Mouse (Mus musculus) cortical plate, adult 2 months (tissue): ENCODE measurements at regions not wholly inside any gene's neighbourhood (a gene's known extent, or its start where the extent isn't known, plus 50 kb on each side); places are given as distances from the start of the nearest gene placed in this dataset.
"Not testable (repeated sequence)": the region's sequence is repeated elsewhere in the genome, so short reads cannot be mapped to it uniquely, and the experiment has no call there.

Experiments
- CTCF ChIP-seq: fragments of 200-500 bp; IDR thresholded peaks from 2 replicates; pipeline ENCODE4 v1.5.1; 2011; ENCODE audit warnings: mild to moderate bottlenecking, control low read depth, low read length; ENCODE audit not compliant: insufficient read depth; ENCODE audit errors: extremely low read depth
- POLR2A ChIP-seq: fragments of 200-500 bp; IDR thresholded peaks from 2 replicates; pipeline ENCODE4 v1.6.1; 2011; ENCODE audit warnings: mild to moderate bottlenecking, low read length, control low read depth; ENCODE audit not compliant: insufficient read depth; ENCODE audit errors: extremely low read depth

DNA sequence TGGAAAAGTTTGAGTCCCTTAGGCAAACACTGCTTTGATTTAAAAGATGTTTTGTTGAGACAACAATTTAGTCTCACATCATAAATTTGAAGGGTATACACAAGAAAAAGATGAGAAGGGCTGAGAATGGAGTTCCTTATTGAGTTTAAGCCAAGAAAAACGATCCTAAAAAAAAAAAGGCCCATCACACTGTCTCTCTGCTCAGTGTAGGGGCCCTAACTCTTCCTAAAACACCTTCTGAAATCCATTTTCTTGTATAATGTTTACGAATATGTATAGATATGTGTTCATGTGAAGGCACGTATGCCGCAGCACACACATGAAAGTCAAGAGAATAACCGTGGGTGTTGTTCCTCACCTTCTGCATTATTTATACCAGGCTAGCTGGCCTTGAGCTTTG lies 62.7 kb upstream of the Dynlt1c start:
- TF ChIP-seq CTCF, POLR2A: not testable (repeated sequence)
